Mouse (Mus musculus) lung, postnatal 14 days (tissue): ENCODE measurements at regions not wholly inside any gene's neighbourhood (a gene's known extent, or its start where the extent isn't known, plus 50 kb on each side); places are given as distances from the start of the nearest gene placed in this dataset.
"Not testable (repeated sequence)": the region's sequence is repeated elsewhere in the genome, so short reads cannot be mapped to it uniquely, and the experiment has no call there.

ENCODE experiments used
- DNase-seq: peaks from one replicate; pipeline ENCODE4 v3.0.0; 2021

DNA sequence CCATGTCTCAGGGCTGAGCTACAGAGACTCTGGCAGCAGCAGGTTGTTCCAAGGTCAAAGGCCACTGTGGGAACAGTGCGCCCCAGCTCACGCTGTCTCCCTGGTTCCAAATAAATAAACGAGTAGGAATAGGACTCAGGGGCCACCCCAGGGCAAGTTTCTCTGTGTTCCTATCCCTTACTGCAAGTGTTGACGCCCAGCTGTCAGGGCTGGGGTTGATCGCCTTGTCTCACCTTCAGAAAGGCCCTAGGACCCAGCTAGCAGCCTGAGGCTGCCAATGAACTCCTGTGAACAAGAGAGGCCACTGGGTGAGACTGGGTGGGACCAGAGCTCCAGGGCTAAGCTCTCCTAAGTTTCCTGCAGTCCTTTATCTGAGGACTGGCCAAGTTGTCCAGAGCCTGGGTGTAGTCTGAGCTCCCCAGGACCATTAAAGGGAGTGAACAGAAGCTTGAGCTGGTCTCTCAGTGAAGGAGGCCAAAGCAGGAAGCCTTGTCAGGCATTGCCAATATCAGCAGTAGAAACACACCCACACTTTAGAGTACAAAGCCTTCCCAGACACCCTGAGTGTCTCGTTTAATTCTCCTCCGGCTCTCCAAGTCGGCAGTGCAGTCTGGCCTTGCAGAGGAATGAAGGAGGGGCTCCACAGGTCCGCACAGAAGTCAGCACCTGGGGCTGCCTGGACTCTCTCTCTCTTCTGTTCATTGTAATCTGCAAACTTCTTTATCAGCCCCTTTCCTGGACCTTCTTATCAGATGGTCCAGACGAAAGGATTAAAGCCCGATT lies 308.6 kb downstream of the Diras2 start:
- DNase-seq = peak; percentile 7

GRCm38 (mm10) chr13:52223098-52223962 lies 307.7 kb downstream of the Diras2 start:
- DNase-seq = peak; percentile 25

GRCm38 (mm10) chr13:52233971-52234370 lies 297.1 kb downstream of the Diras2 start:
- DNase-seq = peak; percentile 3

DNA sequence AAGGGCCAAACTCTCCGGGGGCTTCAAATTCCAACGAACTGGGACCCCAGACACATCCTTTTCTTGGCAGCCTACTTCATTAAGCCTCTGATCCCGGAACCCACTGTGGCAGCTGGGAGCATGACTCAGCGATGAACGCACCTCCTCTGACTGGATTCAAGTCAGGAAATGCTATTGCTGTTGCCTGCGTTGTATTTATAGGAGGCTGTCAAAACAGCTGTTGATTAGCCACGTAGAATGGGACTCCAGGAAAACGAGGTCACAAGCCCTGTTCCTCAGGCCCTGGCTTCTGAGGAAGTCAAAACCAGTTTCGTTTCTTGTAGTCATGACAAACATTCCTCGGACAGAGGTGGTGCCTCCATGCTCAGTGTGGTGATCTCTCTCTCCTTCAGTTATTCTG lies 295.0 kb downstream of the Diras2 start:
- peak; percentile 1 for DNase-seq

- no peak for DNase-seq
These were observed 291.5 kb downstream of the Diras2 start for GRCm38 (mm10) chr13:52239563-52239962.

DNA sequence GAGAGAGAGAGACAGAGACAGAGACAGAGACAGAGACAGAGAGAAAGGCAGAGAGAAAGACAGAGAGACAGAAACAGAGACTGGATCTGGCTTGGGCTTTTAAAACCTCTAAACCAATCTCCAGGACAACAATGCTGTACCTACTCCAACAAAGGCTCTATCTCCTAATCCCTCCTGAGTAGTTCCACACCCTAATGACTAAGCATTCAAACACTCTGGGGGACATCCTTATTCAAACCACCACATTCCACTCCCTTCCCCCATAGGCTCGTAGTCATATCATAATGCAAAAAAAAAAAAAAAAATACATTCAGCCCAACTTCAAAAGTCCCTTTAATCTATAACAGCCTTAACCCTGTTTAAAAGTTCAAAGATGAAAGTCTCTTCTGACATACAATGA lies 289.3 kb downstream of the Diras2 start:
- DNase-seq = no peak

- DNase-seq = no peak
These were observed 281.6 kb downstream of the Diras2 start for GRCm38 (mm10) chr13:52249492-52249891.

DNA sequence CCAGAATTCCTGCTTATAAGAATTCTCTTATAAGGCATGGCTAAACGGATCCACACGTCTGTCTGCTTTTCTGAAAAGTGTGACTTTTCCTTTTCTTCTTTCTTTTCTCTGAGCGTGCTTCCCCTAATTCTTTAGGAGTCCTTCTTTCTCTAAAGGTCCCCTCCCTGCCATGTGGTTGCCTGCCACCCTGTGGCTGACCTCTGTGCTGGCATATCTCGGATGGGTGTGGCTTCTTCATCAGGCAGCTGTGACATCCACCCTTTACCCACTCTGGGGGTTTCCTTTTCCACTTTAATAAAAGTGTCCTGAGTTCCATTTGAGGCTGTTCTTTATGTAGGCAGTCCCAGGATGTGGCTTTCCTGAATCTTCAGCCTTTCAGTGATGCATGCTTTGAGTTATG lies 280.7 kb downstream of the Diras2 start:
- no peak for DNase-seq

- DNase-seq = no peak
These were observed 278.8 kb downstream of the Diras2 start for GRCm38 (mm10) chr13:52252303-52252702.

DNA sequence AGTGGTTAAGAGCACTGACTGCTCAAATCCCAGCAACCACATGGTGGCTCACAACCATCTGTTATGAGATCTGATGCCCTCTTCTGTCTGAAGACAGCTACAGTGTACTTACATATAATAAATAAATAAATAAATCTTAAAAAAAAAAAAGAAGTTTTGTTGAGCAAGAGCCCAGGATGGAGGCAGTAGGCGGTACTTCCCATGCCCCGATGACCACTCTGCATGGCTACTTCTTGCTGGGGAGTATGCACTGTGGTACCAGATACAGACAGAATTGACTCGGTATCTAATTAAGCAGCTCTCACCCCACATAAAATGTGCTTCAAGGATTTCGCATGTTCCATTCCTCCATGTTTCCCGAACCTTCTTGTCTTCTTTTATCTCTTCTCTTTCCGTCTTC lies 278.4 kb downstream of the Diras2 start:
- DNase-seq = not testable (repeated sequence)

DNA sequence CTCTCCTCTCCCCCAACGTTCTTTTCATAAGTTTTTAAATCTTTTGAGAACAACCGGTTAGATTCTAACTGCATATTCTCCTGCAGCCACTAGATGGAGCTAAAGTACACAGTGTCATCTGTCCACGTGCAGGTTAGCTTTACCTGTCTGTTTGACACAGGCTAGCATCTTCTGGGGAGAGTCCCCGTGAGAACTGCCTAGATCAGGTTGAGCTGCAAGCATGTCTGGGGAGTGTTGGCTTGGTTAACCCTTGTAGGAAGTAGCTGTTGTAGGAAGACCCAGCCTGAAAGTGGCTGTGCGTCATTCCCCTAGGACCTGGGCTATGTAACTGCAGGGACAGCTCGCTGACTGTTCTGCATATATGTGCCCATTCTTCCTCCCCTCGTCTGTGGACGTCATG lies 277.9 kb downstream of the Diras2 start:
- DNase-seq = peak; percentile 18

GRCm38 (mm10) chr13:52254185-52254584 lies 276.9 kb downstream of the Diras2 start:
- DNase-seq = peak; percentile 22

DNA sequence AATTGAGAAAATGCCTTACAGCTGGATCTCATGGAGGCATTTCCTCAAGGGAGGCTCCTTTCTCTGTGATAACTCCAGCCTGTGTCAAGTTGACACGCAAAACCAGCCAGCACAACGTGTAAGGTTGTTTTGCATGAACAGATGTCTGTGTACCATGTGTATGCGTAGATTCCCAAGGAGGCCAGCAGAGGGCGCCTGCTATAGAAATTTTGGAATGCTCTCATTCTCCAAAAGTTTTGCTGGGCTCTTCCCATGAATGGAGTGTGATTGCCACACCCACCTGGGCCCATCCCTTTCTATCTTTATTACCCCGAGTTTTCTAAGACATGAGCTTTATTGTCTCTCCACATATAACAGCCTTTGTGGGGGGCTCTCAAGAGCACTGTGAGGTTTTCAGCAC lies 275.4 kb downstream of the Diras2 start:
- no peak for DNase-seq

- DNase-seq = no peak
These were observed 272.7 kb downstream of the Diras2 start for GRCm38 (mm10) chr13:52258373-52258772.

DNA sequence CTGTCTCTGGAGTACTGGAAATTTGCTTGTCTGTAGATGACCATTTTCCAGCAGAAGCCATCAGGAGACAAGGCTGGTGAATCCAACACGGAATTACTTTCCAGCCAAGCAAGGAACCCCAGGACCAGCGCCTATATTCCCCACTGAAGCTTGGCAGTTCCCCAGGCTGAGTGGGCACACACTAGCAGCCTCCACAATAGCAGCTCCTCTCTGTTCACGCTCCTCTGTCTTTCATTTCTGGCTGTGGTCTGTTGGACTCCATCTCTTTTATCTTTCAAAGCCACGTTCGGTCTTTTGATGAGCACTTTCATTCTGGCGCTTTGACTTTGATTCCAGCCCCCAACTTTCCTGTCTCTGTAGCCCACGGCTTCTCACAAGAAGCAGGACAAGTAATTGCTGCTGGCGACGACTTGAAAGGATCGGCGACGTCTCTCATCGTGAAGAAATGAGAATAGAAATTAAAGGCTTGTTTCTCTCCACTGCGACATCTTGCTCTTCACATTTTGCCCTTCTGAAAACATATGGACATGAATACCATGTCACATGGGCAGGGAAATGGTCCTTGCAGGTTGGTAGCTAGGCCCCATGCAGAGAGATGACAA lies 268.0 kb downstream of the Diras2 start:
- DNase-seq = no peak

- peak; percentile 6 for DNase-seq
These were observed 262.8 kb downstream of the Diras2 start for GRCm38 (mm10) chr13:52268279-52268678.

GRCm38 (mm10) chr13:52273502-52274246 lies 257.4 kb downstream of the Diras2 start:
- no peak for DNase-seq

DNA sequence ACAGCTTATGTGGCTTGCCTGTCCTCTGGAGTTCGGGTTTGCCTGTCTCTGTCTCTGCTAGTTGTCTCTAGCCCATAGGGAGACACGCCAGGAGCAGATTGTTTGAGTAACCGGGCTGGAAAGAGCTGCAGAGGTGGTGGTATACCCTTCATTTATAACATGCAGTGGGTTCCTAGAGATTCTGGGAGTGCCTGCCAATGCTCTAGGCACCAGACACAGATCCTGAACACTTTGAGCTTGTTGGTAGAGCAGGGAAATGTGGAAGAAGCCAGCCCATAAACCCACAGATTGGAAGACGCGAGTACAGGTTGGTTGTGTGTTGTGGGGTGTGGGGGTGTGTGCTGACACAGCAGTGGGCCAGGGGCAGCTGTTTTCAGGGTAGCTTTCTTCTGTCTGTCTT lies 255.9 kb downstream of the Diras2 start:
- DNase-seq = no peak

GRCm38 (mm10) chr13:52275675-52276074 lies 255.4 kb downstream of the Diras2 start:
- peak; percentile 50 for DNase-seq

DNA sequence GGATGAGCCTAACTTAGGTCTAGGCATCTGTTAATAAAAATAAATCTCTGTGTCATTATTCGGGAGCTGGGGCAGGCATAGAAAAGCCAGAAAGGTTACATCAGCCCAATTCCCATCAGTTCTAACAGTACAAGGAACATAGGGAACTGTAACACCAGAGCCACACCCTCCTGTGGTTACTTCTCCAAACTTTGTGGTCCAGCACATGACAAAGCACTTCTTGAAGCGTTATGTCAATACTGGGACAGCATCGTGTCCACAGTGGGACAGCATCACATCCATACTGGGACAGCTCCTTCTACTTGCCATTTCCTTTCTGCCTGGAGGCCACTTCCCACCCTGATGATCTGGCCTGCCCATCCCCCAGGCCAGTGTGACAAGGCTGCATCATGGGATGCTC lies 253.9 kb downstream of the Diras2 start:
- DNase-seq = no peak

DNA sequence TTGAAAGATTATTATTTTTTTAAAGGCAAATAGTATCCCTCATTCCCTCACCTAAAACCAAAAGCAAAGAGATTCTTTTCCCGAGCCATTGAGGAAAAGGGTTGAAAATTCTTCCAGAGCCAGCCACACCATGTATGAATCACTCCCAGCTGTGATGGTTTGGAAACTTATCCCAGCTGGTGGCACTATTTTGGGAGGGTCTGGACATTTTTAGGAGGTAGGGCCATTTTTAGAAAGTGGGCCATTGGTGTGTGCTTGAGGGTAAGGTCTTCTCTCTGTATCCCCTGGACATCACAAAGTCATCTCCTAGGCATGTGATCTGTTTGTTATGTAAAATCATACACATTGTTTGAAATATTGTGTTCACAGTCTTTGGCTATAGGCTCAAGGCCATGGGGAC lies 252.2 kb downstream of the Diras2 start:
- no peak for DNase-seq

DNA sequence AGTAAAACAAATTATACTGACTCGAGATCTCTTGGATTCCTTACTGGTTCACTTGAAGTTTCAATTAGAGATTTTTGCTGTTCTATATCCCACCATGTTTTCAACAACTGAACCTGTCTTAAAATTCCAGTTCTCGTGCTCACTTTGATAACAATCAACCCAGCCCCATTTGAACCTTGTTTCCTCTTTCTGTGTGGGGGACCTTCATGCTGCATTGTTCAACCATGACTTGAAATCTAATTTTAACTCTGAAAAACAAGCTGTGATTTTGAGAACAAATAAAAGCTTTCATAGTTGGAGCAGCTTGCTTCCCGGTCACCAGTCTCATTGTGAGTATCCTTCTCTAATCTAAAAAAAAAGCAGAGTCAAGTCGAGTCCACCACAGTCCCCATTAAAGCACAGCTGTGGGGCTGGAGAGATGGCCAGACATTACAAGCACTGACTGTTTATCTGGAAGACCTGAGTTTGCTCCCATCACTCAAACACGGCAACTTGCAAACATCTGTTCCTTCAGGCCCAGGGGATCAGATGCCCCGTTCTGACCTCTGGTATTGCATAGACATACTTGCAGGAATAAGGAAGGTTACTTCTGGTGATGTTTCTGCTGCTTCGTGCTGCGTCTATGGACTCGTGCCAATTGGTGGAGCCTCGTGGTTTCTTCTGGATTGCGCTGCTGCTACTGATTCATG lies 251.7 kb downstream of the Diras2 start:
- no peak for DNase-seq
